Mouse (Mus musculus) lung, adult 2 months (tissue): ENCODE data around the gene Lamtor2.

Experiments used
- CTCF ChIP-seq: fragments of 200-500 bp; IDR thresholded peaks from 2 replicates; pipeline ENCODE4 v1.5.1; 2011; ENCODE audit warnings: mild to moderate bottlenecking, low read length, control low read depth; ENCODE audit not compliant: insufficient read depth
- POLR2A ChIP-seq: fragments of 200-500 bp; IDR thresholded peaks from 2 replicates; pipeline ENCODE4 v1.6.1; 2011; ENCODE audit warnings: low read depth, mild to moderate bottlenecking, control low read depth, low read length, borderline replicate concordance; ENCODE audit errors: extremely low read depth

GRCm38 (mm10) chr3:88590246-88590645, 37.4 kb upstream of the Lamtor2 start:
- no peak for TF ChIP-seq POLR2A
- TF ChIP-seq CTCF = no peak
